Mouse (Mus musculus): Measurements from ENCODE around the gene Litaf. TPM values are rescaled to one million over a fixed set of nuclear protein-coding genes. Genes with fewer than 3 reads are reported as not detected.
"Not testable (repeated sequence)": the region's sequence is repeated elsewhere in the genome, so short reads cannot be mapped to it uniquely, and the experiment has no call there.

Litaf gene
- polyA plus RNA-seq, 1 experiment from 2014 or later = 88.9 TPM

DNA sequence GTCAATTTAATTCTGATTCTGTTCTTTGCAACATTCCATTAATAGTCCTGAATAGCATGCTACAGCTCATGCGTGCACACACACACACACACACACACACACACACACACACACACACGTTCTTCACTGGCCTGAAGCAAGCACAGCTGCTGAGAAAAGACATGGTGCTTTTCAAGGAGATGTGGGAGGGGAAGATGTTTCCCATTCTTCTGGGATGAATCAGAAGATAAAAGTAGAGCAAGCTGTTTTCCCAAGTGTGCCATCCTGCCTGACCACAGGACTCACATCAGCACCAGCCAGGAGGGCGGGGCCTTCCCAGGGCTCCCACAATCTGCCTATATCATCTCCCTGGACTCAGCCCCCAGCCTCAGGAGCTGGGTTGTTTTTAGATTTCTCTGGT, 41.1 kb downstream of the Litaf start:
- Histone ChIP-seq H3K4me2 (ENCODE audit: low read depth, low read length) (no peak overlapping the region), H3K27ac (replicated peaks; ENCODE audit: low read depth, low read length) (no peak overlapping the region), H3K4me3 (ENCODE audit: low read depth, low read length) (no peak overlapping the region), H3K9me3 (ENCODE audit: control insufficient read depth, low read length) (no peaks in the 10 kb centered on the region), H3K36me3 (ENCODE audit: control insufficient read depth, insufficient read depth, low read length) (no peaks in the 10 kb centered on the region), H3K27me3 (replicated peaks; ENCODE audit: control insufficient read depth, insufficient read depth, low read length) (no peaks in the 10 kb centered on the region), H3K9ac (ENCODE audit: low read depth, low read length) (no peak overlapping the region), H3K4me1 (ENCODE audit: control insufficient read depth, insufficient read depth, low read length) (peaks cover 6% of the 10 kb centered on the region; the same call in 1 of the 2 replicates)
- DNase-seq (ENCODE audit: low spot score) (peak; percentile 53), ATAC-seq (ENCODE audit: low read depth) (no peak; the same call in 1 of the 2 replicates)
- 74% methylated on average over 3 of the region's 3 CpGs for WGBS

DNA sequence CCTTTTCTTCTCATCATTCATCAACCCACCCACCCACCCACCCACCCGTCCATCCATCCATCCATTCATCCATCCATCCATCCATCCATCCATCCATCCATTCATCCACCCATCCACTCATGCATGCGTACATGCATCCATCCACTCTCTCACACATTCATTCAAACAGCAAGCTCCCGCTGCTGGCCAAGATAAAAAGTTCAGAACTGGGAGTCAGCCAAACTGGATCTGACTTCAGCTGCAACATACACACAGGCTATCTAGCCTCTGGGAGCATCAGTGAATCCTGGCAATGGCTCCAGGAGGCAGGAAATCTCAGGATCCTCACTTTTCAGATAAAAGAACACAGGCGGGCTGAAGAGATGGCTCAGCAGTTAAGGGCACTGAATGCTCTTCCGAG, 42.3 kb downstream of the Litaf start:
- no peak overlapping the region for H3K4me2 ChIP-seq (ENCODE audit: low read depth, low read length)
- H3K9ac ChIP-seq (ENCODE audit: low read depth, low read length) = no peak overlapping the region
- H3K27me3 ChIP-seq (replicated peaks; ENCODE audit: control insufficient read depth, insufficient read depth, low read length) = no peaks in the 10 kb centered on the region
- no peak for DNase-seq (ENCODE audit: low spot score)
- H3K4me1 ChIP-seq (ENCODE audit: control insufficient read depth, insufficient read depth, low read length) = peaks cover 6% of the 10 kb centered on the region; the same call in 1 of the 2 replicates
- H3K36me3 ChIP-seq (ENCODE audit: control insufficient read depth, insufficient read depth, low read length) = no peaks in the 10 kb centered on the region
- 85% methylated on average over 5 of the region's 5 CpGs for WGBS
- no peak overlapping the region for H3K27ac ChIP-seq (replicated peaks; ENCODE audit: low read depth, low read length)
- H3K4me3 ChIP-seq (ENCODE audit: low read depth, low read length) = no peak overlapping the region
- ATAC-seq (ENCODE audit: low read depth) = no peak
- H3K9me3 ChIP-seq (ENCODE audit: control insufficient read depth, low read length) = no peaks in the 10 kb centered on the region

- ATAC-seq (ENCODE audit: low read depth) (no peak), DNase-seq (ENCODE audit: low spot score) (no peak)
- 81% methylated on average over 4 of the region's 4 CpGs for WGBS
- Histone ChIP-seq H3K4me2 (ENCODE audit: low read depth, low read length) (no peak overlapping the region), H3K9ac (ENCODE audit: low read depth, low read length) (no peak overlapping the region), H3K4me3 (ENCODE audit: low read depth, low read length) (no peak overlapping the region), H3K4me1 (ENCODE audit: control insufficient read depth, insufficient read depth, low read length) (peaks cover 6% of the 10 kb centered on the region; the same call in 1 of the 2 replicates), H3K27me3 (replicated peaks; ENCODE audit: control insufficient read depth, insufficient read depth, low read length) (no peaks in the 10 kb centered on the region), H3K9me3 (ENCODE audit: control insufficient read depth, low read length) (no peaks in the 10 kb centered on the region), H3K27ac (replicated peaks; ENCODE audit: low read depth, low read length) (no peak overlapping the region), H3K36me3 (ENCODE audit: control insufficient read depth, insufficient read depth, low read length) (no peaks in the 10 kb centered on the region)
These were observed 43.9 kb downstream of the Litaf start for GRCm38 (mm10) chr16:11022113-11022489.

DNA sequence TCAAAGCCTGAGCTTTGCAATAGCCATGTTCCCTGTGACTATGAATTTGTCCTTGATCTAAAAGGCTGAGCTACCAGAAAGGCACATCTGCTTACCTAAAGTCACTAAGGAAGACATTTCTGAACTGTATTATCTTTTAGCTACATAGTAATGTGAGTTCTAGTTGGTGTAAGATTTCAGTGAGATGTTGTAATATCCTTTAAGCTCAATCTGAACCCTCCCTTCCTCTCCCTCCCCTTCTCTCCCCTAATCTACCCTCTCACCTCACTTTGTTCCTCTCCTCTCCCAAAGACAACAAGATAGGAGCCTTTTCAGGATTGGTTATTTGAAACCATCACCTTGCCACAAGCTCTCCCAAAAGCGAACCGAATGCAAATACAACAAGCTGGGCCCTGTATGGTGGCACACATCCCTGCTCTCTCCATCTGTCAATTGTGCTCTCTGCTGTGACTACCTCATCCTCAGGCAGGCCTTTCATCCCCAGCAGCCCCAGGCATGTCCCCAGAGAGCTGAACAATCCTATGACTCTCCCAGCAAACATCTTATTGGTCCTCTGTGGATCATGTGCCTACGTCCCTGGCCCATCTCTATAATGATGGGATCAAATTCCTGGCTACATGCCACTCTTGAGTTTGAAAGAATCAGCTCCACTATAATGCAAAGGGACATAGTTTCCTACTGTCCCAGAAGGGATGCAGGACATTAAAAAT, 44.4 kb downstream of the Litaf start:
- DNase-seq (ENCODE audit: low spot score) (peak; percentile 84), ATAC-seq (ENCODE audit: low read depth) (peak; percentile 92)
- Histone ChIP-seq H3K4me3 (ENCODE audit: low read depth, low read length) (no peak overlapping the region), H3K27me3 (replicated peaks; ENCODE audit: control insufficient read depth, insufficient read depth, low read length) (no peaks in the 10 kb centered on the region), H3K9me3 (ENCODE audit: control insufficient read depth, low read length) (no peaks in the 10 kb centered on the region), H3K9ac (ENCODE audit: low read depth, low read length) (no peak overlapping the region), H3K27ac (replicated peaks; ENCODE audit: low read depth, low read length) (peak overlapping the region; percentile 3), H3K4me2 (ENCODE audit: low read depth, low read length) (no peak overlapping the region), H3K36me3 (ENCODE audit: control insufficient read depth, insufficient read depth, low read length) (no peaks in the 10 kb centered on the region), H3K4me1 (ENCODE audit: control insufficient read depth, insufficient read depth, low read length) (peaks cover 6% of the 10 kb centered on the region; the same call in 1 of the 2 replicates)
- WGBS = 28% methylated on average over 3 of the region's 3 CpGs

DNA sequence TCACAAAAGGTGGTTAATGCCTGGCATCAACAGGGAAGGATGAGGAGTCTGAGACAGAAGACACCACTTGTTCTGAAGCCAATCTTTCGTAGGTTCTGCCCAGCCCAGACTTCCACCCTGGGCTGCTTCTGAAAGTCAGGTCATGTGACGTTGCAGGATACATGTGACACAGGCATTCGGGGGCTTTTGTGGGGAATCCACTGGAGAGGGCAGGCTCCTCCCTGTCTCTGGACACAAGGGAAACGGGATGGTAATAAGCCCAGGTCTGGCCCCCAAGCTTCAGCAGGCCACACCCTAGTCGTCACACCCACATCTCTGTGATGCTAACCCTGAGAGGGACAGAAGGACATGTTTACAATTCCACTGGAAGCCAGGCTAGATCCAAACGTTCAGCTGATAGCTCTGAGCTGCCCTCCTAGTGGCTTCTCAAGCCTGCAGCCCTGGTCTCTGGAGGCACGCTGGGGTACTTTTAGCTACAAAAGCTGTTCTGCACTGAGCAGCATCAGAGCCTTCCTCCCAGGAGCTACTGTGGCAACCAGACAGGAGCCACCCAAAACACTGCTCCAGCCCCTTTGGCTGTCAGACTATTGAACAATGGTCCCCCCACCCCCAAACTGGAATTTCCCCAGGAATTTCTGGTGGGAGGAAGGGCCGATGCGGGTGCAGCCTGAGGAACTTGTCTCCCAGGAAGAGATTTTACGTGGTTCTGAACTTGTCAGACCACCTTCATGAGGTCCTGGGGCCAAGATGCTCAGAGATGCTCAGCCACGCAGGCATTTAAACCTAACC, 48.0 kb downstream of the Litaf start:
- H3K9ac ChIP-seq (ENCODE audit: low read depth, low read length) = no peak overlapping the region
- DNase-seq (ENCODE audit: low spot score) (no peak), ATAC-seq (ENCODE audit: low read depth) (no peak)
- H3K4me1 ChIP-seq (ENCODE audit: control insufficient read depth, insufficient read depth, low read length) = peaks cover 8% of the 10 kb centered on the region
- no peaks in the 10 kb centered on the region for H3K27me3 ChIP-seq (replicated peaks; ENCODE audit: control insufficient read depth, insufficient read depth, low read length)
- H3K4me2 ChIP-seq (ENCODE audit: low read depth, low read length) = no peak overlapping the region
- no peak overlapping the region for H3K4me3 ChIP-seq (ENCODE audit: low read depth, low read length)
- no peak overlapping the region for H3K27ac ChIP-seq (replicated peaks; ENCODE audit: low read depth, low read length)
- H3K9me3 ChIP-seq (ENCODE audit: control insufficient read depth, low read length) = no peaks in the 10 kb centered on the region
- H3K36me3 ChIP-seq (ENCODE audit: control insufficient read depth, insufficient read depth, low read length) = no peaks in the 10 kb centered on the region
- 39% methylated on average over 11 of the region's 11 CpGs for WGBS

- H3K36me3 ChIP-seq (ENCODE audit: control insufficient read depth, insufficient read depth, low read length) = no peaks in the 10 kb centered on the region
- no peak overlapping the region for H3K4me3 ChIP-seq (ENCODE audit: low read depth, low read length)
- no peak for DNase-seq (ENCODE audit: low spot score)
- no peak overlapping the region for H3K9ac ChIP-seq (ENCODE audit: low read depth, low read length)
- no peaks in the 10 kb centered on the region for H3K27me3 ChIP-seq (replicated peaks; ENCODE audit: control insufficient read depth, insufficient read depth, low read length)
- peaks cover 12% of the 10 kb centered on the region for H3K4me1 ChIP-seq (ENCODE audit: control insufficient read depth, insufficient read depth, low read length)
- ATAC-seq (ENCODE audit: low read depth) = no peak
- WGBS = 73% methylated on average over 4 of the region's 4 CpGs
- no peaks in the 10 kb centered on the region for H3K9me3 ChIP-seq (ENCODE audit: control insufficient read depth, low read length)
- no peak overlapping the region for H3K4me2 ChIP-seq (ENCODE audit: low read depth, low read length)
- H3K27ac ChIP-seq (replicated peaks; ENCODE audit: low read depth, low read length) = no peak overlapping the region
These were observed 49.6 kb downstream of the Litaf start for GRCm38 (mm10) chr16:11016353-11016752.

DNA sequence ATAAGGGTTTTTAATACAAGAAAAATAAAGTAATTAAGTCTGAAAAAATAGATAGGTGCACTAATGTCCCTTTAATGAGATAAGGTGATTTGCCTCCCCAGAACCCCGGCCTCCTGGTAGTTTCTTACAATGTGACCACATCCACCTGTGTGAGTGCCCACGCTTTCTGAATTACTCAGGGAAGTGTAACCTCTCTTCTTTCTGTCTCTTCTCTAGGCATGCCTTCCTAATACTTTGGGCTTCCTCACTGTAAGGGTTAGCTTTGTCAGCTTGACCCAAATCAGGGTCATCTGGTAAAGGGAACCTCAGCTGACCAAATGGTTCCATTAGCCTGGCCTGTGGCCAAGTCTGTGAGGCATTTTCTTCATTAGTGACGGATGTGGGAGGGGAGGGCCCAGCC, 51.5 kb downstream of the Litaf start:
- WGBS = 80% methylated on average over 3 of the region's 3 CpGs
- no peak overlapping the region for H3K27ac ChIP-seq (replicated peaks; ENCODE audit: low read depth, low read length)
- ATAC-seq (ENCODE audit: low read depth) (no peak), DNase-seq (ENCODE audit: low spot score) (no peak)
- H3K9ac ChIP-seq (ENCODE audit: low read depth, low read length) = no peak overlapping the region
- H3K4me3 ChIP-seq (ENCODE audit: low read depth, low read length) = no peak overlapping the region
- no peak overlapping the region for H3K4me2 ChIP-seq (ENCODE audit: low read depth, low read length)
- H3K27me3 ChIP-seq (replicated peaks; ENCODE audit: control insufficient read depth, insufficient read depth, low read length) = no peaks in the 10 kb centered on the region
- H3K4me1 ChIP-seq (ENCODE audit: control insufficient read depth, insufficient read depth, low read length) = peaks cover 12% of the 10 kb centered on the region
- no peaks in the 10 kb centered on the region for H3K9me3 ChIP-seq (ENCODE audit: control insufficient read depth, low read length)
- H3K36me3 ChIP-seq (ENCODE audit: control insufficient read depth, insufficient read depth, low read length) = no peaks in the 10 kb centered on the region

GRCm38 (mm10) chr16:11013464-11014147, 52.4 kb downstream of the Litaf start:
- H3K4me3 ChIP-seq (ENCODE audit: low read depth, low read length); H3K27ac ChIP-seq (replicated peaks; ENCODE audit: low read depth, low read length); H3K9ac ChIP-seq (ENCODE audit: low read depth, low read length); H3K4me2 ChIP-seq (ENCODE audit: low read depth, low read length); H3K36me3 ChIP-seq (ENCODE audit: control insufficient read depth, insufficient read depth, low read length); ATAC-seq (ENCODE audit: low read depth); DNase-seq (ENCODE audit: low spot score); H3K27me3 ChIP-seq (replicated peaks; ENCODE audit: control insufficient read depth, insufficient read depth, low read length); H3K9me3 ChIP-seq (ENCODE audit: control insufficient read depth, low read length): not testable (repeated sequence)
- peaks cover 19% of the 10 kb centered on the region for H3K4me1 ChIP-seq (ENCODE audit: control insufficient read depth, insufficient read depth, low read length)
- 84% methylated on average over 11 of the region's 19 CpGs for WGBS
